Mouse (Mus musculus) testis, adult 2 months (tissue): ENCODE results near the gene Zscan21. TPM values are rescaled to one million over a fixed set of nuclear protein-coding genes. Genes with fewer than 3 reads are reported as not detected.
"Not testable (repeated sequence)": the region's sequence is repeated elsewhere in the genome, so short reads cannot be mapped to it uniquely, and the experiment has no call there.

Source experiments
- H3K27ac ChIP-seq: fragments of 200-500 bp; 2 replicates; pipeline ENCODE4 v1.5.1; 2012; ENCODE audit warnings: low read depth, low read length; ENCODE audit not compliant: control insufficient read depth, insufficient read depth
- H3K27me3 ChIP-seq: fragments of 200-500 bp; 2 replicates; pipeline ENCODE4 v1.6.1; 2012; ENCODE audit warnings: mild to moderate bottlenecking, low read length, moderate library complexity; ENCODE audit not compliant: control insufficient read depth, insufficient read depth
- H3K36me3 ChIP-seq: fragments of 200-500 bp; 2 replicates; pipeline ENCODE4 v1.6.1; 2012; ENCODE audit warnings: mild to moderate bottlenecking, low read length; ENCODE audit not compliant: control insufficient read depth, insufficient read depth
- H3K4me1 ChIP-seq: fragments of 200-500 bp; 2 replicates; pipeline ENCODE4 v1.6.1; 2012; ENCODE audit warnings: low read length; ENCODE audit not compliant: control insufficient read depth, insufficient read depth
- H3K4me3 ChIP-seq: fragments of 200-500 bp; 2 replicates; pipeline ENCODE4 v1.5.1; 2012; ENCODE audit warnings: low read depth, mild to moderate bottlenecking, low read length, moderate library complexity, mixed read lengths; ENCODE audit not compliant: control insufficient read depth
- CTCF ChIP-seq: fragments of 200-500 bp; IDR thresholded peaks from 2 replicates; pipeline ENCODE4 v1.5.1; 2012; ENCODE audit warnings: low read depth, mild to moderate bottlenecking, inconsistent platforms, low read length, moderate library complexity; ENCODE audit not compliant: control insufficient read depth, insufficient read depth, insufficient replicate concordance
- POLR2A ChIP-seq: fragments of 200-500 bp; IDR thresholded peaks from 2 replicates; pipeline ENCODE4 v1.6.1; 2012; ENCODE audit warnings: low read depth, mild to moderate bottlenecking, inconsistent platforms, low read length, moderate library complexity; ENCODE audit not compliant: control insufficient read depth
- polyA plus RNA-seq: library from polyadenylated mRNA; depleted of rRNA; stranded (reverse); fragments of >200 nt; gene quantifications from 2 replicates; pipeline ENCODE4 v1.2.3, GENCODE M21; 2012

Gene Zscan21
- polyA plus RNA-seq, 1 experiment: 51.4 TPM

DNA sequence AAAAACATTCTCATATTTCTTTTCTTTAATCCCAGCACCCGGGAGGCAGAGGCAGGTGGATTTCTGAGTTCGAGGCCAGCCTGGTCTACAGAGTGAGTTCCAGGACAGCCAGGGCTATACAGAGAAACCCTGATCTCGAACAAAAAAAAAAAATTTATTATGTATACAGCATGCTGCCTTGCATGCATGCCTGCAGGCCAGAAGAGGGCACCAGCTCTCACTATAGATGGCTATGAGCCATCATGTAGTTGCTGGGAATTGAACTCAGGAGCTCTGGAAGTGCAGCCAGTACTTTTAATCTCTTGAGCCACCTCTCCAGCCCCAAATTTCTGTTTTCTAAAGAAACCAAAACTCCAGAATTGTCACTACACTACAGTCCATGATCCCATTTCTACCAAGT, 26.4 kb upstream of the Zscan21 start:
- H3K36me3 ChIP-seq: peaks cover 4% of the 10 kb centered on the region
- H3K4me3 ChIP-seq: no peak overlapping the region
- TF ChIP-seq POLR2A (no peak), CTCF (no peak)

DNA sequence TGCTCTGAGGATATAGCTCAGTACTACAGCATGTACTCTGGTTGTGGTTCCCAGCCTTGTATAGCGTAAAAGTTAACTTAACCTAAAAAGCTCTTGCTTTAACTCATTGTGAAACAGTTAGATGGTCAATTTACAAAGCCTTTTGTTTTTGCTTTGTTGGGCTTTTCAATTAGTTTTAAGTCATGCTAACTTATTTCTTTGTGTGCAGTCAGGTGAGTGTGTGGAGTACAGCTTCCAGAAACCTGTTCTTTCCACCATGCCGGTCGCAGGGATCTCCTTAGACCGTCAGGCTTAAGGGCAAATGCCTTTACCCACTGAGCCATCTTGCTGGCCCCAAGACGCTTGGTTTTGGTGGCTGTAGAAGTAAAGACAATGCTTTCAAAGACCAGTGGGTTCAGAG, 26.0 kb upstream of the Zscan21 start:
- Histone ChIP-seq H3K4me1 (no peaks in the 10 kb centered on the region), H3K36me3 (peaks cover 4% of the 10 kb centered on the region), H3K27ac (no peak overlapping the region), H3K4me3 (no peak overlapping the region), H3K27me3 (no peaks in the 10 kb centered on the region)
- TF ChIP-seq CTCF (no peak), POLR2A (no peak)

More for the DNA sequence above, 26.4 kb upstream of the Zscan21 start:
- H3K27me3 ChIP-seq: no peaks in the 10 kb centered on the region
- H3K4me1 ChIP-seq: no peaks in the 10 kb centered on the region
- no peak overlapping the region for H3K27ac ChIP-seq

DNA sequence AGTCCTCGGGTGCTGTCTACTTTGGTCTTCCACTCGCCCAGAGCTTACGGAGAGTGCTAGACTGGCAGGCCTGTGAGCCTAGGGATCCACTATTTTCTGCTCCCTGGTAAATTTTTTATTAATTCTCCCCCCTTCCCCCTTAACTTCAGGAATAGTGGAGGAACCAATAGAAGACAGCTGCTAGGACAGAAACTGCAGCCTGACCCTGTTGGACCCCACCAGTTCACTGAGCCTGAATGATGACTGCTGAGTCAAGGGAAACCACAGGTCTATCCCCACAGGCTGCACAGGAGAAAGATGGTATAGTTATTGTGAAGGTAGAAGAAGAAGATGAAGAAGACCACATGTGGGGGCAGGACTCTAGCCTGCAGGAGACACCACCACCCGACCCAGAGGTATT, 23.9 kb upstream of the Zscan21 start:
- Histone ChIP-seq H3K27ac (no peak overlapping the region), H3K36me3 (peaks cover 4% of the 10 kb centered on the region), H3K4me3 (no peak overlapping the region), H3K4me1 (no peaks in the 10 kb centered on the region), H3K27me3 (no peaks in the 10 kb centered on the region)
- TF ChIP-seq POLR2A (no peak), CTCF (no peak)

DNA sequence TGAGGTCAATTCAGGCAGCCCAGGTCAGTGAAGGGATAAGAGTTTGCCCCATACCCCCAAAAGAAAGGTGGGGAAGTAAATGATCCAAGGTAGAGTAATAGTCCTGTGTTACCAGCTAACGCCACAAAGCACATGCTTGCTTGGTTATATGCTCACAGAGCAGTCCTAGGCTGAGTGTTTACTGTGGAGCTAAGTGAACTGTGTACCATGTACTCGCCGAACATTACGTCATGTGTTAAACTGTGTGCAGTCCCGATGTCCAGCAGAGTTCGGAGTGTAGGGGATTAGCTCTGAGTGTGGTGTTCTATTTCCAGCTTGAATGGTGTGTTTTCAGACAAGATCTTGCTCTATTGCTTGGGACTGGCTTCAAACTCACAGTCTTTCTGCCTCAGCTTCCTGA, 22.2 kb upstream of the Zscan21 start:
- Histone ChIP-seq H3K27me3 (no peaks in the 10 kb centered on the region), H3K4me3 (no peak overlapping the region), H3K27ac (no peak overlapping the region), H3K4me1 (no peaks in the 10 kb centered on the region), H3K36me3 (peaks cover 4% of the 10 kb centered on the region)
- no peak for TF ChIP-seq POLR2A
- no peak for TF ChIP-seq CTCF

DNA sequence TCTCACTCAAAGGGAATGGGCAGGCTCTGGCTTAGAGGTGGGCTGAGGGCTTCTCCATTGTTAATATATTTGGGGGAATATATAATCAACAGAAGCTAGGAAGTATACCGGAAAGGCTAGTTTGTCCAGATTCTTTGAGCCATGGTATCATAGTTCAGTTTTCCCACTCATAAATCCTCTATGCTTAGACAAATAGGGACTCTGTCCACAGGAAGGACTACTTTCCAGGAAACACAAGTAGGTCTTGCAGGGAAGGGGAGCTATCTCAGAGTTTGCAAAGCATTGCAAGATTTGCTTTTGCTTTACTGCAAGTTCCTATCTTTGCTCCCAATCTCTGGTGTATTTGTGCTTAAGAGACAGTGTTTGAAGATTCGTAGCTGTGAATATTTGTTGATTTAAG, 11.7 kb upstream of the Zscan21 start:
- no peak for TF ChIP-seq CTCF
- no peak for TF ChIP-seq POLR2A
- Histone ChIP-seq H3K27ac (no peak overlapping the region), H3K4me3 (no peak overlapping the region), H3K36me3 (peaks cover 2% of the 10 kb centered on the region; the same call in 1 of the 2 replicates), H3K4me1 (no peaks in the 10 kb centered on the region), H3K27me3 (no peaks in the 10 kb centered on the region)

DNA sequence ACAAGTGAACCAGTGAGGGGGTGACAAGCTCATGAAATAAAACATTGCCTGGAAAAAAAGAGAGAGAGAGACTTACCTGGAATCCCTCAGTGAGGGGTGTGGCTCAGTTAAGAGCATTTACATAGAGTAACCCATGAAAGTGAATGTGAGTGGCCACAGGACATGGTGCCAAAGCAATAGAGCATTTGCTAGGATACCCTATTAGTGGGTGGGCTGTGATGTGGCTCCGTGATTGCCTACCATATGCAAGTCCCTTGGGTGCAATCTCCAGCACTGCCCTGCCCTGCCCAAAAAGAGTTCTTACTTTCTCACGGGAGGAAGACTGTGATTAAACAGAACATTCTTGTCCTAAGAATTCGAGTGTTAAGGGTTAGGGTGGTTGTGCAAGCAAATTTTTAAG, 9.6 kb upstream of the Zscan21 start:
- Histone ChIP-seq H3K27ac (no peak overlapping the region), H3K4me3 (no peak overlapping the region), H3K4me1 (no peaks in the 10 kb centered on the region), H3K36me3 (no peaks in the 10 kb centered on the region), H3K27me3 (no peaks in the 10 kb centered on the region)
- no peak for TF ChIP-seq POLR2A
- TF ChIP-seq CTCF: no peak

DNA sequence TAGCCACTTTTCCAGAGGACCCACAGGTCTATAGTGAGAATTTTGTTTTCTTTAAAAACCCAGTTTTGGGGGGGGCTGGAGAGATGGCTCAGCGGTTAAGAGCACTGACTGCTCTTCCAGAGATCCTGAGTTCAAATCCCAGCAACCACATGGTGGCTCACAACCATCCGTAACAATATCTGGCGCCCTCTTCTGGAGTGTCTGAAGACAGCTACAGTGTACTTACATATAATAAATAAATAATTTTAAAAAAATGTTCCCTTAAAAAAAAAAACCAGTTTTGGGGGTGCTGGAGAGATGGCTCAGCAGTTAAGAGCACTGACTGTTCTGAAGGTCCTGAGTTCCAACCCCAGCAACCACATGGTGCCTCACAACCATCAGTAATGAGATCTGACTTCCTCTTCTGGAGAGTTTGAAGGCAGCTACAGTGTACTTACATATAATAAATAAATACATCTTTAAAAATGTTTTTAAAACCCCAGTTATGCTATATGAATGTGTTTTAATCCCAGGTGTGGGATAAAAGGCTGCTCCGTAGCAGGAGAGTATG, 6.8 kb upstream of the Zscan21 start:
- not testable (repeated sequence) for H3K27ac ChIP-seq, H3K4me3 ChIP-seq, H3K4me1 ChIP-seq, H3K36me3 ChIP-seq, H3K27me3 ChIP-seq

DNA sequence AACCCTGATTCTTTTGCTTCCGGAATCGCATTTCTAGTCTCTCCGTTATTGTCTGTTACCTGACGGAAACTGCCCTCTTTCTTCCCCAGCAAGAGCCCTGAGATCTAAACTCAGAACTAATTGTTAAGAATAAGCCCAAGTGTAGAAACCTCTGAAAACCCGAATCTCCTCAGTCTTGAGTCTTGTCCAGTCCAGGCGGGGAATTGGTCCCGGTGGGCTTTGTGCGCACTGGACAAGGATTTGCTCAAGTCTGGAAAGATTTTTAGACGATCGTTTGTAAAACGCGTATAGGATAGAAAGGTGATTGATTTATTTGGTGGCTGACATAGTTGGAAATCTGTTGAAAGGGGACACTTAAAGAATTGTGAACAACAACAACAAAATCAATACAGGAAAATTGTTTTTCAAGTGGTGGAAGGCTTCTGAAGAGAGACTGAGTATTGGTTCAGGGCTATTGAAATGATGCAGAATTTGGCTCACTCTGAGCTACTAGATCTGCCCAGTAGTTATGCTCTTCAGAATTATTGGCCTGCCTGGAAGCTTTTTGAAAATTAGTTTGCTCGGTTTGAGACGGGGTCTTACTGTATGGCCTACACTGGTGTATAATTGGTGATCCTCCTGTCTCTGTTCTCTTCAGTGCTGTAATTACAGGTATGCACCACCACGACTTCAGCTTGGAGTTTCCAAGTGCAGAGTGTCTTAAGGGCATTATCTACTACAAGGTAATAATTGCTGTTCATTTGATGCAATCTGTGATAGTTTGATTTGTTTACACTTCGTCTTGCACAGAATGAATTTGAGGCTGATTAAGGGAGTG, 704 bp downstream of the Zscan21 start:
- TF ChIP-seq CTCF (no peak), POLR2A (no peak)
- Histone ChIP-seq H3K27me3 (no peaks in the 10 kb centered on the region), H3K4me3 (peak overlapping the region; percentile 100), H3K4me1 (no peaks in the 10 kb centered on the region; the same call in 1 of the 2 replicates), H3K36me3 (no peaks in the 10 kb centered on the region), H3K27ac (peak overlapping the region; percentile 95)
